Mouse (Mus musculus): Measurements from ENCODE around the gene Rad54l2. TPM values are rescaled to one million over a fixed set of nuclear protein-coding genes. Genes with fewer than 3 reads are reported as not detected.

Rad54l2 gene
- polyA plus RNA-seq, 1 experiment from 2014 or later = 3.3 TPM

DNA sequence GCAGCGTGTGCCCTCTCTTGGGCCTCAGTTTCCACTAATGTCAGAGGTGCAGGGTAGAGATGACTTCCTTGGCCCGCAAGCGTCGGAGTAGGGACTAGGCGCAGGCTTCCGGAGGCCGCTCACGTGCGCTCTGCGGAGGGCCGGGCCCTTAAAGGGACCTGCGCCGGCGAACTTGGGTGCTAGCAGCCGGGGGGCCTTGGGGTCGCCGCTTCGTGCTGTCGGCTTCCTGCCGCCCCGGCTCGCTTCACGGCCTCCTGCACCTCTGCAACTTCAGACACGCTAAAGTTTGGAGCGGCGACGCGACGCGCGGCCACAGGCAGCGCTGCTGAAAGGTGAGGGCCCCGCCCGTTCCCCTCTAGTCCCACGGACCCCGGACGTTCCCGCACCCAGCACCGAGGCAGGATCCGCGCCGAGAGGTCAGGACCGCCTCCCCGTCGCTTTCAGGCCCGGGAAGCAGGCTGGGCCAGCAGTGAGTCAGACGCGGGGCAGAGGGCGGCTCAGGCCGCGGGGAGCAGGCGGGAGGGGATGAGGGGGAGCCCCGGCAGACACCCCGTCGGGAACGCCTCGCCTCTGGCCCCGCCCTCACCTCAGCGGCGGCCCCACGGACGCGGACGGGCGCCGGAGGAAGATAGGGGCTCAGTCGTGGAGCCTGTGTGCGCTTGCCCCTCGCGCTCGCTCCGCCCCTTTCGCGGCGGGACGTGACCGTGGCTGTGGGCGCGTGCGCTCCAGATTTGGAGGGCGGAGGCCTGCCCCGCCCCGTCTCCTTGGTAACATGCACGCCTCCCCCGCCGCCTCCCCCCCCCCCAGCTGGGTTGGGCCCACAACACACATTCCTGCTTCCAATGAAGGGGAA lies 103.5 kb downstream of the Rad54l2 start, which contains the start of gene Tex264:
Gene Tex264 (minus strand): TSS at position 679 of the 853 bp plus-strand sequence.
- ATAC-seq (ENCODE audit: insufficient number of reproducible peaks, insufficient read depth, low FRiP score, low read depth) = peak; percentile 81
- peak within 1 kb of the TSS; percentile 87 for H3K9ac ChIP-seq (ENCODE audit: low read length)
- no peaks in the 10 kb centered on the region for H3K9me3 ChIP-seq (ENCODE audit: control insufficient read depth, low read length)
- under 1% methylated on average over 73 of the region's 86 CpGs for WGBS
- peaks cover 7 to 20% of the 10 kb centered on the region in 2 experiments for H3K4me1 ChIP-seq (ENCODE audit: control insufficient read depth in 2 of 2, insufficient read depth in 2 of 2, low read length in 2 of 2)
- H3K27ac ChIP-seq (replicated peaks in 1 of 2; ENCODE audit: control insufficient read depth in 1 of 2, insufficient read depth in 1 of 2, low read depth in 2 of 2, low read length in 2 of 2) = peak within 1 kb of the TSS; percentile 6 to 77; a peak in 3 of 4 replicates
- no peaks in the 10 kb centered on the region for H3K27me3 ChIP-seq (ENCODE audit: control insufficient read depth, insufficient read depth, low read length)
- peak within 1 kb of the TSS; percentile 94 for H3K4me2 ChIP-seq (ENCODE audit: low read length)
- peak within 1 kb of the TSS; percentile 57 to 92 for H3K4me3 ChIP-seq (ENCODE audit: control insufficient read depth in 1 of 2, insufficient read depth in 1 of 2, low read depth in 1 of 2, low read length in 2 of 2)
- peaks cover 23% of the 10 kb centered on the region for H3K36me3 ChIP-seq (ENCODE audit: control insufficient read depth, insufficient read depth, low read length)

DNA sequence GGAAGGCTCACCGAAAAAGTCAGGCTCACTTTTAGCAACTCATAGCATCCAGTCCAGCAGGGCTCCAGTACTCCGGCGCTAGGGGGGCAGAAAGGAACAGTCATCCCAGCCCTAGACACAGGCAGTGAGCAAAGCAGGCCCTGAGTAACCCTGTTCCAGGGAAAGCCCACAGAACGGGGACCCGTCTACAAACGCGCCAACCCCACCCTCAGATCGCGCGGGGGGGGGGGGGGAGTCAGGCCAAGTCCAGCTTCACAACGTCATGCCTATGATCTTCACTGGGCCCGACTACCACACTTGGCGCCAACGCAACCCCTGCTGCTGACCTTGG lies 104.1 kb downstream of the Rad54l2 start:
- H3K4me3 ChIP-seq (ENCODE audit: control insufficient read depth in 1 of 2, insufficient read depth in 1 of 2, low read depth in 1 of 2, low read length in 2 of 2) = peak overlapping the region; percentile 57 to 92
- H3K27me3 ChIP-seq (ENCODE audit: control insufficient read depth, insufficient read depth, low read length) = no peaks in the 10 kb centered on the region
- 2% methylated on average over 13 of the region's 14 CpGs for WGBS
- H3K27ac ChIP-seq (replicated peaks in 1 of 2; ENCODE audit: control insufficient read depth in 1 of 2, insufficient read depth in 1 of 2, low read depth in 2 of 2, low read length in 2 of 2) = peak overlapping the region; percentile 6 to 77; a peak in 3 of 4 replicates
- peaks cover 7 to 20% of the 10 kb centered on the region in 2 experiments for H3K4me1 ChIP-seq (ENCODE audit: control insufficient read depth in 2 of 2, insufficient read depth in 2 of 2, low read length in 2 of 2)
- peak overlapping the region; percentile 94 for H3K4me2 ChIP-seq (ENCODE audit: low read length)
- no peak; the same call in 1 of the 2 replicates for ATAC-seq (ENCODE audit: insufficient number of reproducible peaks, insufficient read depth, low FRiP score, low read depth)
- H3K9me3 ChIP-seq (ENCODE audit: control insufficient read depth, low read length) = no peaks in the 10 kb centered on the region
- peak overlapping the region; percentile 87 for H3K9ac ChIP-seq (ENCODE audit: low read length)
- peaks cover 29% of the 10 kb centered on the region for H3K36me3 ChIP-seq (ENCODE audit: control insufficient read depth, insufficient read depth, low read length)

DNA sequence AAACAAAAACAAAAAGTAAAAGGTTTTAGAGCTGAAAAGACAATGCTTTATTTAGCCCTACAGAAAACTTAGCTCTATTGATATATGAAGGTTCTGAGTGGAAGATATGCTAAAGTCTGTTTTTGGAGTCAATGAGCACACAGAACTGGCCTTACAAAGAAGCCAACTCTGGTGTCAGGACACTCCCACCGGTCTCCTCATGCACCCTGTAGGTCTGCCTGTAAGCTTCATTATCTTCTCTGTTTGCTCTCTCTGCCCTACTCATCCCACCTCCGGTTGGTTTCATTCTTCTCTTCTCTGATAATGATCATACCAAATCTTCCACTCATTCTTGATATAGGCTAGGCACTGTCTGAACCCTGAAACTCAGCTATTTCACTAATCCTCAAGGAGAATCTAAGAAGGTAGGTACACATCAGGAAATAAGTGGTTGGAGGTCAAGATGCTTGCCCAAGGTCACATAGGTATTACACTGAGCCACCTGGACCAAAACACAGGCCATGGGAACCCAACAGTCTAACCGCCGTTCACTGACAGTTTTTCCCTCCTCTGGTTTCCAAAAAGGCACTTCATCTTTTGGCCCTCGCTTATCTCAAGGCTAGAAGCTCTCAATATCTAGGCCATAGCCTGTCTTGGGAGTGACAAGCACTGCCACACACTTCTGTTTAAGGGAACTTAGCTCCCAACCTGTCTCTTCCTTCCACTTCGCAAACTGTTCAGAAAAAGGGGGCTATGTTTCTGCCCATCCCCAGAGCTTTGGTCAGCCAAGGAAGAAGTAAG lies 104.7 kb downstream of the Rad54l2 start:
- peaks cover 35% of the 10 kb centered on the region for H3K36me3 ChIP-seq (ENCODE audit: control insufficient read depth, insufficient read depth, low read length)
- no peaks in the 10 kb centered on the region for H3K9me3 ChIP-seq (ENCODE audit: control insufficient read depth, low read length)
- no peak for ATAC-seq (ENCODE audit: insufficient number of reproducible peaks, insufficient read depth, low FRiP score, low read depth)
- peak overlapping the region; percentile 94 for H3K4me2 ChIP-seq (ENCODE audit: low read length)
- peak overlapping the region; percentile 87 for H3K9ac ChIP-seq (ENCODE audit: low read length)
- H3K27ac ChIP-seq (replicated peaks in 1 of 2; ENCODE audit: control insufficient read depth in 1 of 2, insufficient read depth in 1 of 2, low read depth in 2 of 2, low read length in 2 of 2) = no peak overlapping the region
- peaks cover 7 to 20% of the 10 kb centered on the region in 2 experiments for H3K4me1 ChIP-seq (ENCODE audit: control insufficient read depth in 2 of 2, insufficient read depth in 2 of 2, low read length in 2 of 2)
- no peaks in the 10 kb centered on the region for H3K27me3 ChIP-seq (ENCODE audit: control insufficient read depth, insufficient read depth, low read length)
- peak overlapping the region; percentile 57 to 92 for H3K4me3 ChIP-seq (ENCODE audit: control insufficient read depth in 1 of 2, insufficient read depth in 1 of 2, low read depth in 1 of 2, low read length in 2 of 2)
- 59% methylated on average over 6 of the region's 6 CpGs for WGBS

DNA sequence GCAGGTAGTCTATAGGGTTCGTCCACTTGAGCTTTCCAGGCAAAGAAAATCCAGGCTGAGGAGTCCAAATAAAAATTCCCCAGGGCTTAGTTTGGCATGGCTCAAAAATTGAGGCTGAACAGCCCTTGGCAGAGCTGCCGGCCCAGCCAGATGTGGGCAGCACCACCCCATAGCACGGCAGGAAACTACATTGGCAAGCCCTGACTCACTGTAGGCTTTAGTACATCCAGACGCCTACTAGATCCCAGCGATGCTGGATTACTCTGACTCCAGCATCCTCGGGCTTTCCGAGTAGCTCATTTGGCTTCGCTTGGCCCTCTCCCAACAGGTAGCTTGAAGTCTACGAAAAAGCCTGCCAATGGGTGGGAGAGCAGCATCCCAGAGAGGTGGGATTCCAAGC lies 108.0 kb downstream of the Rad54l2 start:
- H3K27ac ChIP-seq (replicated peaks in 1 of 2; ENCODE audit: control insufficient read depth in 1 of 2, insufficient read depth in 1 of 2, low read depth in 2 of 2, low read length in 2 of 2) = no peak overlapping the region
- no peaks in the 10 kb centered on the region for H3K9me3 ChIP-seq (ENCODE audit: control insufficient read depth, low read length)
- peaks cover 56% of the 10 kb centered on the region for H3K36me3 ChIP-seq (ENCODE audit: control insufficient read depth, insufficient read depth, low read length)
- peaks cover 6 to 9% of the 10 kb centered on the region in 2 experiments; a peak in 3 of 4 replicates for H3K4me1 ChIP-seq (ENCODE audit: control insufficient read depth in 2 of 2, insufficient read depth in 2 of 2, low read length in 2 of 2)
- ATAC-seq (ENCODE audit: insufficient number of reproducible peaks, insufficient read depth, low FRiP score, low read depth) = no peak
- no peak overlapping the region for H3K9ac ChIP-seq (ENCODE audit: low read length)
- no peak overlapping the region for H3K4me2 ChIP-seq (ENCODE audit: low read length)
- no peak overlapping the region for H3K4me3 ChIP-seq (ENCODE audit: control insufficient read depth in 1 of 2, insufficient read depth in 1 of 2, low read depth in 1 of 2, low read length in 2 of 2)
- H3K27me3 ChIP-seq (ENCODE audit: control insufficient read depth, insufficient read depth, low read length) = no peaks in the 10 kb centered on the region
- WGBS = 85% methylated on average over 9 of the region's 9 CpGs

DNA sequence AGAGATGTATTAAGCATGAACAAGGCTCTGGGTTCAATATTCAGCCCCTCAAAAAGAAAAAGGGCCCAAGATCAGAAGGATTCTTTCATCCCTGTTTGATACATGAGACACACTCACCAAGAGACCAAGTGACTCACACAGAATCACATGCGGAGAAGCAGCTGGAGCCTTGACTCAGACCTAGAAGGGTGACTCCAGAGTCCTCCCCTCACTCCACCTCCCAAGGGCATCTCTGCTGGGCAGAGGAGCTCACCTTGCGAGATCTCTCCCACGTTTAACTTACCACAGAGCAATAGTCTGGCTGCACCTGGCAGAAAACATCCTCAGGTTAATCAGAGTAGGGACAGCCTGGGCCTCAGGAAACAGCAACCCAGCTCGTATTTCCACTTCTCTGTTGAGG lies 110.8 kb downstream of the Rad54l2 start:
- H3K9ac ChIP-seq (ENCODE audit: low read length) = no peak overlapping the region
- peaks cover 62% of the 10 kb centered on the region for H3K36me3 ChIP-seq (ENCODE audit: control insufficient read depth, insufficient read depth, low read length)
- WGBS = 82% methylated on average over 4 of the region's 4 CpGs
- H3K27me3 ChIP-seq (ENCODE audit: control insufficient read depth, insufficient read depth, low read length) = no peaks in the 10 kb centered on the region
- H3K4me2 ChIP-seq (ENCODE audit: low read length) = no peak overlapping the region
- H3K4me1 ChIP-seq (ENCODE audit: control insufficient read depth in 2 of 2, insufficient read depth in 2 of 2, low read length in 2 of 2) = no peaks in the 10 kb centered on the region
- no peak overlapping the region for H3K27ac ChIP-seq (replicated peaks in 1 of 2; ENCODE audit: control insufficient read depth in 1 of 2, insufficient read depth in 1 of 2, low read depth in 2 of 2, low read length in 2 of 2)
- H3K9me3 ChIP-seq (ENCODE audit: control insufficient read depth, low read length) = no peaks in the 10 kb centered on the region
- ATAC-seq (ENCODE audit: insufficient number of reproducible peaks, insufficient read depth, low FRiP score, low read depth) = no peak
- H3K4me3 ChIP-seq (ENCODE audit: control insufficient read depth in 1 of 2, insufficient read depth in 1 of 2, low read depth in 1 of 2, low read length in 2 of 2) = no peak overlapping the region

DNA sequence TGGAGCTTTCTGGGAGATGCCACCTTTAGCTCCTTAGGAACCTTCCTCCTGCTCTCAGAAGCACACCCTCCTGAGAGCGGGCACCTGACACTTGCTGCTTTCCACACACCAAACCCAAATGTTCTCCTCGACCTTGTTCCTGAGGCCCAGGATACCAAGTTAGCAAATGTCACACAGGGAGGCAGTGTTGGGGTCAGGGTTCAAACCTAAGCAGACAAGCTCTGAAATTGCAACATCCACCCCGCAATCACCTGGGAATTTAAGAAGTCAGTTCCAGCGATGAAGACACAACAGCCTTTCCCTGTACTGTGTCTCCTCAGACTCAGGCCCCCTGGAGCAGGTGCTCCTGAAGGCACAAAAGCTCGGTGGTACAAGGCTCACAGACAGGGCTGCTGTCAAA lies 111.3 kb downstream of the Rad54l2 start:
- no peak for ATAC-seq (ENCODE audit: insufficient number of reproducible peaks, insufficient read depth, low FRiP score, low read depth)
- WGBS = 84% methylated on average over 5 of the region's 5 CpGs

GRCm38 (mm10) chr9:106676571-106676970 lies 112.4 kb downstream of the Rad54l2 start:
- Histone ChIP-seq H3K36me3 (ENCODE audit: control insufficient read depth, insufficient read depth, low read length) (peaks cover 68% of the 10 kb centered on the region), H3K4me3 (ENCODE audit: control insufficient read depth in 1 of 2, insufficient read depth in 1 of 2, low read depth in 1 of 2, low read length in 2 of 2) (no peak overlapping the region)
- no peak for ATAC-seq (ENCODE audit: insufficient number of reproducible peaks, insufficient read depth, low FRiP score, low read depth)

More for the DNA sequence above, 111.3 kb downstream of the Rad54l2 start:
- Histone ChIP-seq H3K4me2 (ENCODE audit: low read length) (no peak overlapping the region), H3K9ac (ENCODE audit: low read length) (no peak overlapping the region), H3K36me3 (ENCODE audit: control insufficient read depth, insufficient read depth, low read length) (peaks cover 63% of the 10 kb centered on the region), H3K4me1 (ENCODE audit: control insufficient read depth in 2 of 2, insufficient read depth in 2 of 2, low read length in 2 of 2) (no peaks in the 10 kb centered on the region; a peak in 1 of 4 replicates), H3K27ac (replicated peaks in 1 of 2; ENCODE audit: control insufficient read depth in 1 of 2, insufficient read depth in 1 of 2, low read depth in 2 of 2, low read length in 2 of 2) (no peak overlapping the region), H3K9me3 (ENCODE audit: control insufficient read depth, low read length) (no peaks in the 10 kb centered on the region), H3K27me3 (ENCODE audit: control insufficient read depth, insufficient read depth, low read length) (no peaks in the 10 kb centered on the region), H3K4me3 (ENCODE audit: control insufficient read depth in 1 of 2, insufficient read depth in 1 of 2, low read depth in 1 of 2, low read length in 2 of 2) (no peak overlapping the region)

More at GRCm38 (mm10) chr9:106676571-106676970, 112.4 kb downstream of the Rad54l2 start:
- H3K4me2 ChIP-seq (ENCODE audit: low read length) = no peak overlapping the region
- no peaks in the 10 kb centered on the region for H3K9me3 ChIP-seq (ENCODE audit: control insufficient read depth, low read length)
- H3K27me3 ChIP-seq (ENCODE audit: control insufficient read depth, insufficient read depth, low read length) = no peaks in the 10 kb centered on the region
- no peak overlapping the region for H3K9ac ChIP-seq (ENCODE audit: low read length)
- peaks cover 6 to 10% of the 10 kb centered on the region in 2 experiments; a peak in 3 of 4 replicates for H3K4me1 ChIP-seq (ENCODE audit: control insufficient read depth in 2 of 2, insufficient read depth in 2 of 2, low read length in 2 of 2)
- 72% methylated on average over 4 of the region's 4 CpGs for WGBS
- H3K27ac ChIP-seq (replicated peaks in 1 of 2; ENCODE audit: control insufficient read depth in 1 of 2, insufficient read depth in 1 of 2, low read depth in 2 of 2, low read length in 2 of 2) = no peak overlapping the region

All from heart, embryonic 14.5 days (tissue).